Mouse (Mus musculus) midbrain, embryonic 13.5 days (tissue): Measurements from ENCODE around the gene Ube2h. TPM values are rescaled to one million over a fixed set of nuclear protein-coding genes. Genes with fewer than 3 reads are reported as not detected.

ENCODE experiments used
- ATAC-seq: fragments of 200-750 bp; cut with Nextera tagmentation; 2 replicates; pipeline ENCODE4 v1.8.0; 2017; ENCODE audit warnings: mild to moderate bottlenecking, moderate TSS enrichment, moderate library complexity
- H3K27ac ChIP-seq: fragments of 300-500 bp; sonication (generic); 2 replicates; pipeline ENCODE4 v1.5.1; 2015; ENCODE audit warnings: inconsistent platforms, mild to moderate bottlenecking, moderate library complexity
- H3K27me3 ChIP-seq: fragments of 300-500 bp; sonication (generic); 2 replicates; pipeline ENCODE4 v1.6.1; 2015; ENCODE audit warnings: mild to moderate bottlenecking, inconsistent platforms
- H3K36me3 ChIP-seq: fragments of 300-500 bp; sonication (generic); 2 replicates; pipeline ENCODE4 v1.6.1; 2015; ENCODE audit warnings: mild to moderate bottlenecking, inconsistent platforms
- H3K4me1 ChIP-seq: fragments of 300-500 bp; sonication (generic); replicated peaks from 2 replicates; pipeline ENCODE4 v1.6.1; 2015; ENCODE audit warnings: inconsistent platforms
- H3K4me2 ChIP-seq: fragments of 300-500 bp; sonication (generic); replicated peaks from 2 replicates; pipeline ENCODE4 v1.6.1; 2015; ENCODE audit warnings: moderate library complexity, mild to moderate bottlenecking, inconsistent platforms
- H3K4me3 ChIP-seq: fragments of 300-500 bp; sonication (generic); replicated peaks from 2 replicates; pipeline ENCODE4 v1.5.1; 2015; ENCODE audit warnings: mild to moderate bottlenecking, inconsistent platforms
- H3K9ac ChIP-seq: fragments of 300-500 bp; sonication (generic); replicated peaks from 2 replicates; pipeline ENCODE4 v1.6.1; 2015; ENCODE audit warnings: mild to moderate bottlenecking, inconsistent platforms
- H3K9me3 ChIP-seq: fragments of 300-500 bp; sonication (generic); 2 replicates; pipeline ENCODE4 v1.6.1; 2016; ENCODE audit warnings: mild to moderate bottlenecking, inconsistent platforms
- WGBS: fragments of 180-500 bp; shearing (Covaris S2); methylation state at CpG from one replicate; pipeline ENCODE4 v1.1.7; 2015; 5-methylcytosine and 5-hydroxymethylcytosine counted together
- polyA plus RNA-seq: library from polyadenylated mRNA; unstranded; fragments of >200 nt; fragmentation: Nextera tagmentation; extraction: Ambion mirVana; gene quantifications from 2 replicates; pipeline ENCODE4 v1.2.1, GENCODE M21; 2015

The Ube2h gene
- polyA plus RNA-seq, 1 experiment from 2014 or later = 66.0 TPM

DNA sequence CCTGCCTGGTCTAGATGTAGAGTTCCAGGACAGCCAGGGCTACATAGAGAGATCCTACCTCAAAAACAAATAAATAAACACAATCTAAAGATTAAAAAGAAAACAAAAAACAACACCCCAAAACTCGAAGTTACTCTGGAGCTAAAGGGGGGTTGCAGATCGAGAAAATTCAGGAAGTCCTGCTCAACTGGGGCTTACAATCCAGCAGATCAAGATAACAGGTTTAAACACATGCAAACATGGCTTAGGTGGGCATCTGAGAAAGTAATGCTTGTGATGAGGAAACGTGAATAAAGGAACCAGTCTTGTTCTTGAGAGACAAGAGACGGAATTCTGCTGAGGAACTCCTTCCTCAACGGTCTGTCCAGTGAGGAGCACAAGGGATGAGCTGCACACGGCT lies 65.1 kb downstream of the Ube2h start:
- H3K4me2 ChIP-seq = no peak overlapping the region
- no peak overlapping the region for H3K9ac ChIP-seq
- H3K27me3 ChIP-seq = no peaks in the 10 kb centered on the region
- no peak for ATAC-seq
- H3K36me3 ChIP-seq = peaks cover 33% of the 10 kb centered on the region
- no peaks in the 10 kb centered on the region for H3K4me1 ChIP-seq
- WGBS = 84% methylated on average over 6 of the region's 6 CpGs
- H3K9me3 ChIP-seq = no peaks in the 10 kb centered on the region
- no peak overlapping the region for H3K27ac ChIP-seq
- H3K4me3 ChIP-seq = no peak overlapping the region

DNA sequence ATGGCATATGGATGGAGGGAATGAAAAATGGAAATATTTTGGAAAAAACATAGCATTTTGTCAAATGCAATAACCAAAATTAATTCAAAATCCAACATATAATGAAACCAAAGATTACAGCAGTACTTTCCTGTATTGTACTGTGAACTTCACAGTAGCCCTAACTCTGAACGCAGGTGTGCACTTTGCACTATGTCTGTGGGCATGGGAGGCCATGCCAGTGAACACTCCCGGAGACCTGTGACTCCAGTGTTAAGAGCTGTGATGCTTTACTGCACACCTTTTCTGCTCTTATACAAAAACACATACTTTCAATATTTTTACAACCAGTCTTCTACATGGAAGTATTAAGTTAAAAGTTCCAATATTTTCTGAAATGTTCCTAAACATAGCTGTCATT lies 66.3 kb downstream of the Ube2h start:
- Histone ChIP-seq H3K9ac (no peak overlapping the region), H3K4me3 (no peak overlapping the region), H3K4me2 (no peak overlapping the region), H3K36me3 (peaks cover 36% of the 10 kb centered on the region), H3K27ac (no peak overlapping the region), H3K9me3 (no peaks in the 10 kb centered on the region), H3K27me3 (no peaks in the 10 kb centered on the region), H3K4me1 (no peaks in the 10 kb centered on the region)
- no peak for ATAC-seq
- WGBS = 96% methylated on average over 2 of the region's 2 CpGs

DNA sequence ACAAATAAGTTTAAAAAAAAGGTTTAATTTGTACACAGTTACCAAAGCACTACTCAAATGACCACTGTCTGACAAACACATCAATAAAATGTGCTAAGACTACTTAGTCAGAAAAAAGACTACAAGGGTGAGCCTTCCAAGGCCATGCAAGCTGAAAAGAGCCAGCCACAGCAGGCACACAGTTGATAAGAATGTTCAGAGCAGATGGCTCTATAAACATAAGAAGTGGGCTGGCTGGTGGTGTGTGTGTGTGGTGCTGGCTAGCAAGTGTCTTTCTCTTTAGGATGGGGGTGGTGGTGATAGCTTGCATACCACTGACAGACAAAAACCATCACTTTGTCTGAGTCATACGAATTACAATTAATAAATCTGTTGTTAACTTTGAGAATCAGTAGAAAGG lies 67.8 kb downstream of the Ube2h start:
- no peaks in the 10 kb centered on the region for H3K9me3 ChIP-seq
- ATAC-seq = no peak
- H3K36me3 ChIP-seq = peaks cover 40% of the 10 kb centered on the region
- H3K9ac ChIP-seq = no peak overlapping the region
- no peak overlapping the region for H3K4me2 ChIP-seq
- H3K4me3 ChIP-seq = no peak overlapping the region
- H3K27ac ChIP-seq = no peak overlapping the region
- WGBS = 95% methylated on average over 1 of the region's 1 CpGs
- no peaks in the 10 kb centered on the region for H3K27me3 ChIP-seq
- H3K4me1 ChIP-seq = no peaks in the 10 kb centered on the region

DNA sequence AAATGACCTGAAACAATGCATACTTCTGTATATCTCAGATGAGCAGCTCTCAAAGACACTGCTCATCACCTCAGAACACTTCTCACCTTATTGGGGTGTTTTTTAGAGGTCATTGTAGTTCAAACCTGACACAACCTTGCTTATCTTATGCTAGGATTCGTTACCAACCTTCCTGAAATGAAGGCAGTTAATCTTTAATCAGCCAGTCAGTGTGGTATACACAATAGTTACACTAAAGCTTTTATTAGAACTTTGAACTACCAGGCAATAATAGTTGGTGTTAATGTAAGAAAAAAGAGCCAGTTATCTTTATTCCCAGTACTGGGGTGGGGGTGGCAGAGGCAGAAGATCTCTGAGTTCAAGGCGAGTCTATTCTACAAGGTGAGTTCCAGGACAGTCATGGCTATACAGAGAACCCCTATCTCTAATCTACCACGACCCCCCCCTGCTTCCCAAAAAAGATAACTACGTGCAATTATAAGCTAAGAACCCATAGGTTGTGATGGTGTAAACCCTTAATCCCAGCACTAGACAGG lies 72.5 kb downstream of the Ube2h start:
- Histone ChIP-seq H3K27ac (no peak overlapping the region), H3K27me3 (no peaks in the 10 kb centered on the region), H3K36me3 (peaks cover 17% of the 10 kb centered on the region), H3K4me1 (no peaks in the 10 kb centered on the region), H3K9ac (no peak overlapping the region), H3K4me2 (no peak overlapping the region), H3K9me3 (no peaks in the 10 kb centered on the region), H3K4me3 (no peak overlapping the region)
- ATAC-seq = no peak
- 94% methylated on average over 4 of the region's 4 CpGs for WGBS

DNA sequence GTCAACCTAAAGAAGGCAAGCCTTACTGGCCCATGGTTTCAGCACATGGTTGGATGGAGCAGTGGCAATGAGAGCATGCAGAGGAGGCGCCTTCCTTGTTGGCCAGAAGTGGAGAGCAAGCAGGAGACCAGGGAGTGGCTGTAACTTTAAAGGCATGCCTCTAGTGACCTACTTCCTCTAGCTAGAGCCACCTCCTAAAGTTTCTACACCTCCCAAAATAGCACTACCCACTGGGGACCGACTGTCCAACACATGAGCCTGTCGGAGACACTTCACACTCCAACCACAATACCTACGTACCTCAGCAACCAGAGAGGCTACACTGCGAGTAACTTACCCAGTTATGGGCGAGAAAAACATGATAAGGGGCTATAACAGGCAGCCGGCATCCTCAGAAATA lies 74.1 kb downstream of the Ube2h start:
- H3K4me1 ChIP-seq = no peaks in the 10 kb centered on the region
- no peaks in the 10 kb centered on the region for H3K27me3 ChIP-seq
- WGBS = 94% methylated on average over 7 of the region's 7 CpGs
- no peak for ATAC-seq
- no peak overlapping the region for H3K4me3 ChIP-seq
- no peak overlapping the region for H3K4me2 ChIP-seq
- peaks cover 26% of the 10 kb centered on the region for H3K36me3 ChIP-seq
- H3K9me3 ChIP-seq = no peaks in the 10 kb centered on the region
- H3K27ac ChIP-seq = no peak overlapping the region
- no peak overlapping the region for H3K9ac ChIP-seq

DNA sequence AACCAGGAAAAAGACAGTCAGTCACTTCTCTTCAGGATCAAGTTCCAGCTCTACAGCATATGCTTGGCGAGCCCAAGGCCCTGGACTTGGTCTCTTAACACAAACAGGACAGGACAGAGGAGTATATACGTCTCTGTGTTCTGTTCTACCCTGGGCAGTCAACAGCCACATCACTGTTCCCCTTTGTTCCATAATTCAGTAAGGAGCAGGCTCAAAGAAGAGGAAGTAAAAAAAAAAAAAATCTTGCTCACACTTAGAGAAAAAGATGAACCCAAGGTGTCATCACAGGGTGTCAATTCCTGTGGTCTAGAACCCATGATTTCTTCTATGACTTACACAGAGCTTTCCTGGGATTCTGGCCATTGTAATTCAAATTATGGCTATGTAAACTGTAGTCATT lies 75.4 kb downstream of the Ube2h start:
- H3K36me3 ChIP-seq = peaks cover 27% of the 10 kb centered on the region
- ATAC-seq = no peak
- no peaks in the 10 kb centered on the region for H3K9me3 ChIP-seq
- H3K4me1 ChIP-seq = no peaks in the 10 kb centered on the region
- H3K9ac ChIP-seq = no peak overlapping the region
- H3K4me3 ChIP-seq = no peak overlapping the region
- H3K4me2 ChIP-seq = no peak overlapping the region
- H3K27me3 ChIP-seq = no peaks in the 10 kb centered on the region
- 77% methylated on average over 2 of the region's 2 CpGs for WGBS
- no peak overlapping the region for H3K27ac ChIP-seq

DNA sequence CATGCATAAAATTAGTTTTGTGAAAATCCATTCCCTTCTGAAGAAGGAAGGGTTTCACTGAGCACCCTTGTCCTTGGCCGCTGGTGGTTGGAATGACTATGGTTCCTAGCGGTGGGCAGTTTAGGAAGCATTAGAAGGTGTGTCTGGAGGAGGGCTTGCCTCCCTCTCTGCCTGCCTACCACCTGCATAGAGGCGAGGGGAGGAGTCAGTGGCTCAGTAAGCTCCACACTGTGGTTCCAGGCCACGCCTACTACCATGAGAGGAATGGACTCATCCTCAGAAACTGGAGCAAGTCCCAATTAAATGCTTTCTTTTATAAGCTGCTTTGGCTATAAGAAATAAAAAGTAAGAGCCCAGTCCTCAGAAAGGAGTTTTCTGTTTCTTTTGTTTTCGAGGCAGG lies 76.0 kb downstream of the Ube2h start:
- no peak for ATAC-seq

DNA sequence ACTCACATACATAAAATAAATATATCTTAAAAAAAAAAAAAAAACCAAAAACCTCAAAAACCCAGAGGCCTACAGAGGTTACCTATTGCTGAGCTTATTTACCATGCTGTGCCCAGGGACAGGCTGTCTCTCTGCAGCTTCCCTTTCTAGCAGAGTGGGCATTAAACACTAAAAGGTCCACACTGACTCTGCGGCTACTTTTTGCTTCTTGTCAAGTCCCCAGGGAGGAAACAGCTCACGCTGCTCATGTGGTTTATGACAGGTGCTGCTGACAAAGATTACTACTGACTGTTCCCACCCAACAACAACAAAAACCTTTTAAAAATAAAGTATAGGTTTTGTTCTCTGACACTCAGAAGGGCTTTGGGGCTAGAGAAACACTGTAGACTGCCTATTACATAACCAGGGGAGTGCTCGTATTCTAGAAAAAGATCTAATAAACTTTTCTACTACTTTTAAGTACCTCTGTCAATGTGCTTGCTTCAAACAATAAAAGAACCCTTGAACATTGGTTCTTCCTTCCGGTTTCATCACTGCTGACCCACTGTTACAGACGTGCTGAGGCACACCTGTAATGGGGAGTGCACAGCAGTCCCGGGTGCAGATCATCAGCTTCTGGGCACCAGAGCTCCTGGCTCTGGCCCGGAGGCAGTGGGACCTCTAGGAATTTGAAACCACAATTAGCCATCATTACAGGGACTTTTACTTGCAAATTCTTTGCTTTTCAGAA lies 77.2 kb downstream of the Ube2h start:
- no peak overlapping the region for H3K9ac ChIP-seq
- WGBS = 90% methylated on average over 7 of the region's 7 CpGs
- no peak overlapping the region for H3K4me2 ChIP-seq
- H3K9me3 ChIP-seq = no peaks in the 10 kb centered on the region
- no peak for ATAC-seq
- peaks cover 16% of the 10 kb centered on the region for H3K36me3 ChIP-seq
- no peak overlapping the region for H3K4me3 ChIP-seq
- H3K27ac ChIP-seq = no peak overlapping the region
- no peaks in the 10 kb centered on the region for H3K27me3 ChIP-seq
- no peaks in the 10 kb centered on the region for H3K4me1 ChIP-seq

More for the DNA sequence above, 76.0 kb downstream of the Ube2h start:
- no peaks in the 10 kb centered on the region for H3K9me3 ChIP-seq
- H3K27ac ChIP-seq = no peak overlapping the region
- no peaks in the 10 kb centered on the region for H3K27me3 ChIP-seq
- H3K36me3 ChIP-seq = peaks cover 22% of the 10 kb centered on the region
- no peak overlapping the region for H3K9ac ChIP-seq
- 76% methylated on average over 5 of the region's 5 CpGs for WGBS
- H3K4me2 ChIP-seq = no peak overlapping the region
- no peak overlapping the region for H3K4me3 ChIP-seq
- H3K4me1 ChIP-seq = no peaks in the 10 kb centered on the region

DNA sequence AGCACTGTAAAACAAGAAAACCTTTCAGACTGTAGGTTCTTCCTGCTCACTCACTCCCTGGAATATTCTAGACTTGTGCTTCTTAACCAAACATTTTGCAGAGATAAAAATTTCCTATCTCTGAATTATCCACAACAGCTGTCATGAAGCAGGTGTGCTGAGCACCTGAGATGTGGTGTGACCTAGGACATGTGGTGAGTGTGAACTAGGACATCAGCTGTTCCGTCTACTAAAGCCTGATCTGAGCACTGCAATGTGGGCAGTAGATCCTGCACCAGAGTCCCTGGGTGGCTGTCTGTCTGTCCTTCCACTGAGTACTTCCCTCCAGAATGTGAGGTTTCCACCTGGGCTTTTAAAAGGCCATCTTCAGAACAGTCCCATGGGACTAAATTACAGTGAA lies 79.6 kb downstream of the Ube2h start:
- no peak overlapping the region for H3K27ac ChIP-seq
- H3K4me1 ChIP-seq = no peaks in the 10 kb centered on the region
- no peak for ATAC-seq
- no peak overlapping the region for H3K9ac ChIP-seq
- no peaks in the 10 kb centered on the region for H3K9me3 ChIP-seq
- 93% methylated on average over 1 of the region's 1 CpGs for WGBS
- H3K4me3 ChIP-seq = no peak overlapping the region
- H3K36me3 ChIP-seq = peaks cover 28% of the 10 kb centered on the region
- H3K4me2 ChIP-seq = no peak overlapping the region
- H3K27me3 ChIP-seq = no peaks in the 10 kb centered on the region

DNA sequence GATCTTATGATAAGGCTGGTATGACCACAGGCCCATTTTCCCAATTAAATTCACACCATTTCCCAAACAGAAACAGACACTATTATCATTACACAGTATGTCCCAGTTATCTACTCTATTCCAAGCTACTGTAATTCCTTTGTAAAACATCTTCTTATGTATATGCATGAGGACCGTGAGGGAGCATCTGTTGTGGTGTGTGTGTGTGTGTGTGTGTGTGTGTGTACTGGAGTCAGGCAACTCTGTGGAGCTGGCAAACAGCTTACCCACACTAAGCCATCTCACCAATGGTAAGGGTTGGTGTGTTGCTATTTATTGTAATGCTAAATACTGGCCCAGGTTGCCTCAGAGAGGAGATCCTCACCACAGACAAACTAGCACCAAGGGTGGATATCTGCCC lies 82.0 kb downstream of the Ube2h start:
- no peak overlapping the region for H3K9ac ChIP-seq
- no peak overlapping the region for H3K27ac ChIP-seq
- H3K27me3 ChIP-seq = no peaks in the 10 kb centered on the region
- 52% methylated on average over 1 of the region's 1 CpGs for WGBS
- H3K4me3 ChIP-seq = no peak overlapping the region
- no peaks in the 10 kb centered on the region for H3K4me1 ChIP-seq
- H3K36me3 ChIP-seq = peaks cover 49% of the 10 kb centered on the region
- no peak for ATAC-seq
- no peaks in the 10 kb centered on the region for H3K9me3 ChIP-seq
- no peak overlapping the region for H3K4me2 ChIP-seq

DNA sequence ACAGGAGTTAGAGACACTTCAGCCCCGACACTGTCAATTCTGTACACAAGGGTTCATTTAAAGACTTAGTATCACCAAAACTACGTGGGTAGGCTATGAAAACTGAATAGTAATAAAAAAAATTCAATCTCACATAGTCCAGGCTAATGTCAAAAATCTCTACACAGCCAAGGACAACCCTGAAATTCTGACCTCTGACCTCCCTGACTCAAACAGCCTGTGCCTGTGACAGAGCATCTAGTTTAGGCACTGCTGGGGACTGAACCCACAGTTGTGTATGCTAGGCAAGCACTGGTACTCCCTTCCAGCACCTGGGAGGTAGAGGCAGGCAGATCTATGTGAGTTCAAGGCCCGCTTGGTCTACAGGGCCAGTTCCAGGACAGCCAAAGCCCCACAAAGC lies 86.8 kb downstream of the Ube2h start:
- Histone ChIP-seq H3K4me2 (no peak overlapping the region), H3K27ac (no peak overlapping the region), H3K27me3 (no peaks in the 10 kb centered on the region), H3K9me3 (no peaks in the 10 kb centered on the region), H3K36me3 (peaks cover 50% of the 10 kb centered on the region), H3K4me3 (no peak overlapping the region), H3K4me1 (no peaks in the 10 kb centered on the region), H3K9ac (no peak overlapping the region)
- ATAC-seq = no peak
- WGBS = 94% methylated on average over 3 of the region's 3 CpGs

DNA sequence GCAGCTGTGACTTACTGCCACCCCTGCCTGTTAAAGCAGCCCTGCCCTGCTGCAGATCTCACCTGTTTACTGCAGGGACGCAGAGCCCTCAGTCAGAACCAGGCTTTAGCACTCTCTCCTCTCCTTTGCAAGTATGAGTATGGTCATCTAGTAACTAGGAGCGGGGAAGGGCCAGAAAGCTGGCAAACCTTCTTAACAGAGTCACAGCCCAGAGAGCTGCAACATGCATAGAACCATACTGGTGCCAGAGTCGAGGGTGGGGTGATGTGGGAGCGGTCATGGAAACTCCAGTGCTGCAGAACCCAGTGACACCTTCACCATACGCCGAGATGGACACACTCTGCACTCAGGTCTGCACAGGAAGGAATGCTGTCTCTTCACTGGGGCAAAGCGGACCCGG lies 91.9 kb downstream of the Ube2h start:
- 96% methylated on average over 8 of the region's 8 CpGs for WGBS
- H3K27me3 ChIP-seq = no peaks in the 10 kb centered on the region
- no peak for ATAC-seq

More for the DNA sequence above, 91.9 kb downstream of the Ube2h start:
- H3K27ac ChIP-seq = no peak overlapping the region
- no peak overlapping the region for H3K9ac ChIP-seq
- H3K36me3 ChIP-seq = peaks cover 24% of the 10 kb centered on the region
- no peaks in the 10 kb centered on the region for H3K9me3 ChIP-seq
- H3K4me2 ChIP-seq = no peak overlapping the region
- no peak overlapping the region for H3K4me3 ChIP-seq
- H3K4me1 ChIP-seq = no peaks in the 10 kb centered on the region
